15 mouse cellular contexts compared by ENCODE assay signal in genomic region chr12:112291748-112292561, GRCm38 (mm10).
DNase-seq lines count a peak whose midpoint lies in the region; ATAC-seq and TF ChIP-seq lines count a peak whose summit lies in the region.
"Had no signal": no experiment of that assay in that cellular context is flagged by ENCODE, and none has a peak within 500 bp of the region (broad histone marks: within the 10 kb centered on the region; RNA-seq: fewer than 3 reads in every experiment).

No protein-coding gene starts in this region.

- no peak for TF ChIP-seq CTCF in forebrain, postnatal 0 days (IDR thresholded peaks at IDR 0.05; ENCODE audit: low read depth)

- peaks cover 13% of the 10 kb centered on the region for H3K4me1 ChIP-seq in forebrain, embryonic 14.5 days (ENCODE audit: control insufficient read depth, insufficient read depth, low read length)
- H3K4me1 ChIP-seq in forebrain, postnatal 0 days (ENCODE audit: insufficient read depth): peaks cover 8% of the 10 kb centered on the region; the same call in 1 of the 2 replicates
- peaks cover 6% of the 10 kb centered on the region; the same call in 1 of the 2 replicates for H3K4me1 ChIP-seq in limb, embryonic 11.5 days (ENCODE audit: control insufficient read depth, insufficient read depth, low read length)
- peaks cover 45% of the 10 kb centered on the region for H3K4me1 ChIP-seq in limb, embryonic 10.5 days
- peaks cover 13% of the 10 kb centered on the region for H3K4me1 ChIP-seq in liver, embryonic 15.5 days (replicated peaks)

- H3K27me3 ChIP-seq in forebrain, embryonic 14.5 days (replicated peaks; ENCODE audit: control insufficient read depth, insufficient read depth, low read length): no peaks in the 10 kb centered on the region
- H3K27me3 ChIP-seq in forebrain, postnatal 0 days (ENCODE audit: insufficient read depth, low read length): no peaks in the 10 kb centered on the region
- no peaks in the 10 kb centered on the region for H3K27me3 ChIP-seq in limb, embryonic 11.5 days (ENCODE audit: control insufficient read depth, insufficient read depth, low read length)
- peaks cover 45% of the 10 kb centered on the region for H3K27me3 ChIP-seq in limb, embryonic 10.5 days (ENCODE audit: low read depth, poor library complexity, severe bottlenecking)
- no peaks in the 10 kb centered on the region for H3K27me3 ChIP-seq in liver, embryonic 15.5 days
- H3K27me3 ChIP-seq: hindbrain, embryonic 15.5 days had no signal

- no peak for DNase-seq in forebrain, embryonic 14.5 days (ENCODE audit: low spot score)
- DNase-seq in forebrain, postnatal 0 days: no peak
- DNase-seq in limb, embryonic 11.5 days (ENCODE audit: low spot score): no peak
- no peak for DNase-seq in limb, embryonic 10.5 days (ENCODE audit: low spot score)
- DNase-seq in c-Kit-positive CD71-positive TER-119-negative erythroid progenitor cells, embryonic 14.5 days (ENCODE audit: low read depth): peak; percentile 39
- DNase-seq in left cerebral cortex, postnatal 25 days (ENCODE audit: low spot score in 2 of 2): no peak
- DNase-seq in cerebellum, adult 11-12 months: no peak
- DNase-seq: cerebellum, adult 11 months; cerebellum, postnatal 14 days; lung, postnatal 14 days; midbrain, embryonic 14.5 days had no signal

- intact Hi-C loops in left cerebral cortex, postnatal 25 days (cut with DNase I): no loop called here

- no peak overlapping the region for H3K9ac ChIP-seq in forebrain, embryonic 14.5 days (ENCODE audit: low read length)
- H3K9ac ChIP-seq in forebrain, postnatal 0 days: no peak overlapping the region
- no peak overlapping the region for H3K9ac ChIP-seq in limb, embryonic 11.5 days (ENCODE audit: low read length)
- H3K9ac ChIP-seq in liver, embryonic 15.5 days: no peak overlapping the region
- H3K9ac ChIP-seq: hindbrain, embryonic 15.5 days; neural tube, embryonic 15.5 days had no signal

- 0 out of 2 replicates have a peak, but pooled peaks have one; percentile 14 for ATAC-seq in forebrain, embryonic 14.5 days
- no peak for ATAC-seq in forebrain, postnatal 0 days
- ATAC-seq in limb, embryonic 11.5 days (ENCODE audit: insufficient number of reproducible peaks, low FRiP score, low TSS enrichment, low read depth): 0 out of 2 replicates have a peak, but pooled peaks have one; percentile 36
- peak; percentile 81 for ATAC-seq in liver, embryonic 15.5 days (ENCODE audit: insufficient read depth)
- ATAC-seq: intestine, embryonic 16.5 days had no signal

- WGBS in forebrain, embryonic 14.5 days: 77% methylated on average over 16 of the region's 16 CpGs
- WGBS in forebrain, postnatal 0 days: 74% methylated on average over 16 of the region's 16 CpGs
- 62% methylated on average over 16 of the region's 16 CpGs for WGBS in limb, embryonic 11.5 days
- WGBS in limb, embryonic 10.5 days: 67% methylated on average over 16 of the region's 16 CpGs
- 16% methylated on average over 16 of the region's 16 CpGs for WGBS in liver, embryonic 15.5 days (ENCODE audit: insufficient replicate concordance)

- H3K36me3 ChIP-seq in forebrain, embryonic 14.5 days (ENCODE audit: control insufficient read depth, insufficient read depth, low read length): no peaks in the 10 kb centered on the region
- no peaks in the 10 kb centered on the region for H3K36me3 ChIP-seq in forebrain, postnatal 0 days (ENCODE audit: insufficient read depth)
- H3K36me3 ChIP-seq in limb, embryonic 11.5 days (ENCODE audit: control insufficient read depth, insufficient read depth, low read length): no peaks in the 10 kb centered on the region
- no peaks in the 10 kb centered on the region for H3K36me3 ChIP-seq in limb, embryonic 10.5 days
- no peaks in the 10 kb centered on the region for H3K36me3 ChIP-seq in liver, embryonic 15.5 days (replicated peaks)
- H3K36me3 ChIP-seq: hindbrain, embryonic 15.5 days; neural tube, embryonic 15.5 days had no signal

- H3K4me3 ChIP-seq in forebrain, embryonic 14.5 days (ENCODE audit: low read depth, low read length): no peak overlapping the region
- no peak overlapping the region for H3K4me3 ChIP-seq in forebrain, postnatal 0 days (ENCODE audit: low read depth, low read length)
- no peak overlapping the region for H3K4me3 ChIP-seq in limb, embryonic 11.5 days (ENCODE audit: low read depth, low read length)
- H3K4me3 ChIP-seq in limb, embryonic 10.5 days: no peak overlapping the region
- H3K4me3 ChIP-seq in liver, embryonic 15.5 days (replicated peaks): no peak overlapping the region
- H3K4me3 ChIP-seq: hindbrain, embryonic 15.5 days; neural tube, embryonic 15.5 days had no signal

- H3K9me3 ChIP-seq in forebrain, embryonic 14.5 days (replicated peaks; ENCODE audit: control insufficient read depth, low read length): no peaks in the 10 kb centered on the region
- no peaks in the 10 kb centered on the region for H3K9me3 ChIP-seq in forebrain, postnatal 0 days (ENCODE audit: low read length)
- H3K9me3 ChIP-seq in limb, embryonic 11.5 days (ENCODE audit: control insufficient read depth, low read length): no peaks in the 10 kb centered on the region
- H3K9me3 ChIP-seq in limb, embryonic 10.5 days (replicated peaks): no peaks in the 10 kb centered on the region
- H3K9me3 ChIP-seq in liver, embryonic 15.5 days (replicated peaks): no peaks in the 10 kb centered on the region
- H3K9me3 ChIP-seq: hindbrain, embryonic 15.5 days; neural tube, embryonic 15.5 days had no signal

- no peak overlapping the region for H3K4me2 ChIP-seq in forebrain, embryonic 14.5 days (ENCODE audit: low read length)
- H3K4me2 ChIP-seq in forebrain, postnatal 0 days (ENCODE audit: low read depth): no peak overlapping the region
- no peak overlapping the region for H3K4me2 ChIP-seq in limb, embryonic 11.5 days (ENCODE audit: low read depth, severe bottlenecking)
- peak overlapping the region; percentile 35 for H3K4me2 ChIP-seq in liver, embryonic 15.5 days
- H3K4me2 ChIP-seq: hindbrain, embryonic 15.5 days; neural tube, embryonic 15.5 days had no signal

- H3K27ac ChIP-seq in forebrain, embryonic 14.5 days (ENCODE audit: low read depth, low read length): no peak overlapping the region
- no peak overlapping the region for H3K27ac ChIP-seq in forebrain, postnatal 0 days (ENCODE audit: low read depth, low read length)
- no peak overlapping the region for H3K27ac ChIP-seq in limb, embryonic 11.5 days (replicated peaks; ENCODE audit: low read depth, low read length)
- H3K27ac ChIP-seq in limb, embryonic 10.5 days: no peak overlapping the region
- H3K27ac ChIP-seq in liver, embryonic 15.5 days (replicated peaks): no peak overlapping the region
- H3K27ac ChIP-seq: hindbrain, embryonic 15.5 days; neural tube, embryonic 15.5 days had no signal
